Mouse (Mus musculus) MEL (cell line): Measurements from ENCODE around the gene Olfr487. TPM values are rescaled to one million over a fixed set of nuclear protein-coding genes. Genes with fewer than 3 reads are reported as not detected.
"Not testable (repeated sequence)": the region's sequence is repeated elsewhere in the genome, so short reads cannot be mapped to it uniquely, and the experiment has no call there.

Experiments used
- DNase-seq: peaks from one replicate; pipeline ENCODE4 v3.0.0; 2011; ENCODE audit warnings: low read depth, low spot score
- H3K27ac ChIP-seq: 2 replicates; pipeline ENCODE4 v1.5.1; 2012; ENCODE audit warnings: low read depth, mild to moderate bottlenecking, control low read depth, low read length, moderate library complexity; ENCODE audit not compliant: control insufficient read depth
- H3K27me3 ChIP-seq, 2 experiments: fragments of 150-350 bp in 1 of 2; sonication (generic) in 1 of 2; 2 replicates each; pipeline ENCODE4 v1.6.1; 2012; ENCODE audit warnings: low read length in 2 of 2, mild to moderate bottlenecking in 2 of 2, improper control_type of control experiment in 1 of 2, moderate library complexity in 1 of 2; ENCODE audit not compliant: insufficient read depth in 2 of 2, control insufficient read depth in 1 of 2
- H3K36me3 ChIP-seq, 2 experiments: 2 replicates each; pipeline ENCODE4 v1.6.1; 2012 to 2014; ENCODE audit warnings: low read length in 2 of 2, improper control_type of control experiment in 1 of 2, inconsistent platforms in 1 of 2, mild to moderate bottlenecking in 1 of 2; ENCODE audit not compliant: insufficient read depth in 2 of 2, control insufficient read depth in 1 of 2
- H3K4me1 ChIP-seq, 2 experiments: fragments of 150-350 bp in 1 of 2; sonication (generic) in 1 of 2; 2 replicates each; pipeline ENCODE4 v1.6.1; 2012; ENCODE audit warnings: low read length in 2 of 2, improper control_type of control experiment in 1 of 2, mild to moderate bottlenecking in 1 of 2; ENCODE audit not compliant: insufficient read depth in 2 of 2, control insufficient read depth in 1 of 2
- H3K4me3 ChIP-seq, 2 experiments: fragments of 150-350 bp in 1 of 2; sonication (generic) in 1 of 2; 2 replicates each; pipeline ENCODE4 v1.5.1; 2012; ENCODE audit warnings: low read depth in 2 of 2, low read length in 2 of 2, mild to moderate bottlenecking in 2 of 2, moderate library complexity in 2 of 2, control low read depth in 1 of 2, improper control_type of control experiment in 1 of 2; ENCODE audit not compliant: control insufficient read depth in 1 of 2, insufficient read depth in 1 of 2
- H3K79me2 ChIP-seq: 2 replicates; pipeline ENCODE4 v1.6.1; 2012; ENCODE audit warnings: mild to moderate bottlenecking, low read length, moderate library complexity; ENCODE audit not compliant: control insufficient read depth, poor library complexity, insufficient read depth
- H3K9ac ChIP-seq: 2 replicates; pipeline ENCODE4 v1.6.1; 2012; ENCODE audit warnings: low read depth, mild to moderate bottlenecking, control low read depth, low read length, moderate library complexity; ENCODE audit not compliant: control insufficient read depth, poor library complexity, severe bottlenecking
- H3K9me3 ChIP-seq: fragments of 150-350 bp; sonication (generic); replicated peaks from 2 replicates; pipeline ENCODE4 v1.6.1; 2012; ENCODE audit warnings: mild to moderate bottlenecking, low read length, improper control_type of control experiment, moderate library complexity; ENCODE audit not compliant: insufficient read depth
- CHD2 ChIP-seq: IDR thresholded peaks from 2 replicates; pipeline ENCODE4 v1.6.1; 2011; ENCODE audit warnings: low read length, improper control_type of control experiment
- CTCF ChIP-seq, 3 experiments: IDR thresholded peaks in 2 of 3; conservative IDR thresholded peaks in 1 of 3; 2 replicates each; pipeline ENCODE4 v1.5.1; 2011 to 2012; ENCODE audit warnings: low read length in 3 of 3, low read depth in 2 of 3, mild to moderate bottlenecking in 2 of 3, improper control_type of control experiment in 1 of 3, inconsistent platforms in 1 of 3, mixed read lengths in 1 of 3, moderate library complexity in 1 of 3; ENCODE audit not compliant: control insufficient read depth in 1 of 3, insufficient read depth in 1 of 3, poor library complexity in 1 of 3, severe bottlenecking in 1 of 3
- E2F4 ChIP-seq: IDR thresholded peaks from 2 replicates; pipeline ENCODE4 v1.6.1; 2011; ENCODE audit warnings: low read depth, low read length, improper control_type of control experiment, borderline replicate concordance
- GABPA ChIP-seq: IDR thresholded peaks from 2 replicates; pipeline ENCODE4 v1.6.1; 2012; ENCODE audit warnings: low read depth, mild to moderate bottlenecking, inconsistent platforms, low read length, improper control_type of control experiment, moderate library complexity
- HCFC1 ChIP-seq: IDR thresholded peaks from 2 replicates; pipeline ENCODE4 v1.6.1; 2012; ENCODE audit warnings: low read depth, mild to moderate bottlenecking, inconsistent platforms, low read length, improper control_type of control experiment, moderate library complexity
- JUND ChIP-seq: IDR thresholded peaks from 2 replicates; pipeline ENCODE4 v1.6.1; 2011; ENCODE audit warnings: low read depth, mild to moderate bottlenecking, improper control_type of control experiment, low read length
- MAFK ChIP-seq: IDR thresholded peaks from 2 replicates; pipeline ENCODE4 v1.6.1; 2011; ENCODE audit warnings: low read depth, mild to moderate bottlenecking, low read length, improper control_type of control experiment, borderline replicate concordance
- MAX ChIP-seq: IDR thresholded peaks from 2 replicates; pipeline ENCODE4 v1.6.1; 2011; ENCODE audit warnings: low read length, improper control_type of control experiment
- POLR2AphosphoS5 ChIP-seq: IDR thresholded peaks from 2 replicates; pipeline ENCODE4 v1.6.1; 2012; ENCODE audit warnings: low read depth, borderline replicate concordance, mild to moderate bottlenecking, inconsistent platforms, low read length, moderate library complexity, mixed read lengths
- RCOR1 ChIP-seq: IDR thresholded peaks from 2 replicates; pipeline ENCODE4 v1.6.1; 2012; ENCODE audit warnings: low read depth, mild to moderate bottlenecking, inconsistent platforms, low read length, improper control_type of control experiment
- SIN3A ChIP-seq: IDR thresholded peaks from 2 replicates; pipeline ENCODE4 v1.6.1; 2012; ENCODE audit warnings: low read length, improper control_type of control experiment, inconsistent platforms
- SMC3 ChIP-seq: IDR thresholded peaks from 2 replicates; pipeline ENCODE4 v1.6.1; 2011; ENCODE audit warnings: low read depth, low read length, improper control_type of control experiment
- TCF12 ChIP-seq: IDR thresholded peaks from 2 replicates; pipeline ENCODE4 v1.6.1; 2014; ENCODE audit warnings: low read depth, mild to moderate bottlenecking, inconsistent platforms, low read length, improper control_type of control experiment, moderate library complexity
- USF1 ChIP-seq: IDR thresholded peaks from 2 replicates; pipeline ENCODE4 v1.6.1; 2014; ENCODE audit warnings: low read depth, mild to moderate bottlenecking, inconsistent platforms, low read length, improper control_type of control experiment, moderate library complexity
- USF2 ChIP-seq, 2 experiments: IDR thresholded peaks; 2 replicates each; pipeline ENCODE4 v1.6.1; 2011 to 2012; ENCODE audit warnings: improper control_type of control experiment in 2 of 2, low read length in 2 of 2, borderline replicate concordance in 1 of 2, inconsistent platforms in 1 of 2, low read depth in 1 of 2, mild to moderate bottlenecking in 1 of 2; ENCODE audit not compliant: insufficient read depth in 1 of 2
- ZC3H11A ChIP-seq: IDR thresholded peaks from 2 replicates; pipeline ENCODE4 v1.6.1; 2012; ENCODE audit warnings: low read depth, mild to moderate bottlenecking, inconsistent platforms, low read length, improper control_type of control experiment
- ZKSCAN1 ChIP-seq: IDR thresholded peaks from 2 replicates; pipeline ENCODE4 v1.6.1; 2012; ENCODE audit warnings: low read depth, mild to moderate bottlenecking, inconsistent platforms, low read length, improper control_type of control experiment, moderate library complexity
- polyA plus RNA-seq, 2 experiments: library from polyadenylated mRNA; stranded (reverse) in 1 of 2; unstranded in 1 of 2; fragments of >175 nt in 1 of 2; fragments of >200 nt in 1 of 2; gene quantifications; 2 replicates each; pipeline versions ENCODE4 v1.2.1 to v1.2.4; 2012; ENCODE audit warnings: low replicate concordance in 2 of 2, low read depth in 1 of 2; ENCODE audit not compliant: insufficient read length in 2 of 2, insufficient read depth in 1 of 2, missing spikeins in 1 of 2
- total RNA-seq: library from RNA; depleted of rRNA; stranded (reverse); fragments of 300-350 nt; gene quantifications from 2 replicates; pipeline ENCODE4 v1.2.3, GENCODE M21; 2012

Olfr487 gene
- total and polyA plus RNA-seq, 3 experiments, result not detected

DNA sequence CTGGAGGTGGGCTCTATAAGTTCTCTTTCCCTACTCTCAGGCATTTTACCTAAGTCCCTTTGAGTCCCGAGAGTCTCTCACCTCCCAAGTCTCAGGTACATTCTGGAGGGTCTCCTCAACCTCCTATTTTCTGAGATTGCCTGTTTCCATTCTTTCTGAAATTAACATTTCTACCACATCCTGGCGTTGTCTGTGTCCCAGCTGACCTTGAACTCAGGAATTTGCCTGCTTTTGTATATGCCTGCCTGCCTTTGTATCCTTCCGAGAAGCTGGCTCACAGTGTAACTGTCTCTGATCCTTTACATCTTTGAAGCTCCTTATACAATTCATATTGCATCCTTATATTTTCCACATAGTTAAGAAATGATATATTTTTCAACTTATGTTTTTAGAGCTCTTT, 19.1 kb upstream of the Olfr487 start:
- no peaks in the 10 kb centered on the region for H3K79me2 ChIP-seq
- H3K9me3 ChIP-seq, result no peaks in the 10 kb centered on the region
- TF ChIP-seq JUND (no peak), USF1 (no peak), POLR2AphosphoS5 (no peak), E2F4 (no peak), ZC3H11A (no peak), MAX (no peak), SIN3A (no peak), CTCF (IDR thresholded peaks at IDR 0.05 in 2 of 3, conservative IDR thresholded peaks at IDR 0.05 in 1 of 3; ENCODE audit: control insufficient read depth in 1 of 3, insufficient read depth in 1 of 3, low read depth in 2 of 3, low read length in 3 of 3, poor library complexity in 1 of 3, severe bottlenecking in 1 of 3) (no peak), ZKSCAN1 (no peak)
- H3K4me3 ChIP-seq, result no peak overlapping the region
- no peak overlapping the region for H3K9ac ChIP-seq
- no peaks in the 10 kb centered on the region for H3K4me1 ChIP-seq
- H3K36me3 ChIP-seq, result no peaks in the 10 kb centered on the region
- H3K27me3 ChIP-seq, result no peaks in the 10 kb centered on the region
- no peak for DNase-seq
- no peak overlapping the region for H3K27ac ChIP-seq

- Histone ChIP-seq H3K27ac (no peak overlapping the region), H3K4me1 (no peaks in the 10 kb centered on the region), H3K79me2 (no peaks in the 10 kb centered on the region)
- DNase-seq, result no peak
- TF ChIP-seq GABPA, result no peak
- no peak for TF ChIP-seq HCFC1
- no peak for TF ChIP-seq MAX
- no peak for TF ChIP-seq TCF12
- no peak for TF ChIP-seq RCOR1
- TF ChIP-seq USF2 (IDR thresholded peaks at IDR 0.05; ENCODE audit: borderline replicate concordance in 1 of 2, insufficient read depth in 1 of 2, low read depth in 1 of 2, low read length in 2 of 2), result no peak
- TF ChIP-seq MAFK, result no peak
- TF ChIP-seq CHD2, result no peak
- no peak for TF ChIP-seq SMC3
- TF ChIP-seq, all 39 proteins: peak for 0
- Histone ChIP-seq H3K27me3 (no peaks in the 10 kb centered on the region), H3K36me3 (no peaks in the 10 kb centered on the region), H3K9me3 (no peaks in the 10 kb centered on the region), H3K9ac (no peak overlapping the region), H3K4me3 (no peak overlapping the region)
Observed at GRCm38 (mm10) chr7:108196938-108197337, 17.5 kb downstream of the Olfr487 start.

DNA sequence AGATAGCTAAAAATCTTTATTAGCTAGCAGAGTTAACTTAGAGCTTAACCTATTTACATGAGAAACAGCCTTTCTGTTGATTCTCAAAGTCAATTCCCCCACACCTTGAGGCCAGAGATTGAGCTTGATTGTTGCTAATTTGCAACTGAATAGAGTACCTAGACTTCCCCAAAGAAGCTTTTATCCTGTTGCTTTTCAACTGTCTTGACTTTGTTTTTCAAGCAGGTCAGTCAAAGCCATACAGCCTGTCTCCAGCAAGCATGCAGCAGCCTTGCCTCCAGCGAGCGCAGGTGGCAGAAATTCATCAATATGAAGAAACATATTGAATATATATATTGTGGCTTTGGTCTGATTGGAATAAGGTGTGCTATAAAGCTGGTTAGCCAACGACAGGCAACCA, 18.1 kb downstream of the Olfr487 start:
- not testable (repeated sequence) for H3K79me2 ChIP-seq, H3K4me1 ChIP-seq, H3K4me3 ChIP-seq, H3K9ac ChIP-seq, H3K36me3 ChIP-seq, H3K27ac ChIP-seq, H3K27me3 ChIP-seq, DNase-seq, H3K9me3 ChIP-seq

- not testable (repeated sequence) for H3K4me1 ChIP-seq, H3K27ac ChIP-seq, DNase-seq, H3K27me3 ChIP-seq, H3K9ac ChIP-seq, H3K79me2 ChIP-seq, H3K36me3 ChIP-seq, H3K9me3 ChIP-seq, H3K4me3 ChIP-seq
Observed at GRCm38 (mm10) chr7:108192714-108193113, 21.7 kb downstream of the Olfr487 start.

DNA sequence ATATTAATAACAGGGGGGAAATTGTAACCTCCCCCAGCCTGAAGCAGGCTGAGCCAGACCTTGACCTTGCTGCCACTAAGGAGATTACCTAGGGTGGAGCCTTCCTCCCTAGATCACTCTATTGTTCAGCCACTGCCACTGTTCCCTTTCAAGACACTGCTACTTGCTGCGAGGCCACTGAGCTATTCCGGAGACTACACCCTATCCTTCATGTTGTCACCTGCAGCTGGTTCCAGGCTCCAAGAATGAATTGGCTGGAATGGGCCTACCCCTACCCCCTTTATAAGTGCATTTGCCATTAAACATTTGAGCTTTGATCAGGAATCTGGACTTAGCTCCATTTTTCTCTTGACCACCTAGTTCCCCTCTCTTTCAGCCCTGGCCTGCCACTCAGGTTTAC, 23.2 kb downstream of the Olfr487 start:
- not testable (repeated sequence) for DNase-seq, H3K79me2 ChIP-seq, H3K36me3 ChIP-seq, H3K9ac ChIP-seq, H3K4me3 ChIP-seq, H3K27ac ChIP-seq, H3K9me3 ChIP-seq, H3K27me3 ChIP-seq, H3K4me1 ChIP-seq
